Mouse (Mus musculus): ENCODE results near the gene Tmem177.
A peak's percentile ranks its signal among the peaks of the same experiment; 100 is the strongest.

The Tmem177 gene

DNA sequence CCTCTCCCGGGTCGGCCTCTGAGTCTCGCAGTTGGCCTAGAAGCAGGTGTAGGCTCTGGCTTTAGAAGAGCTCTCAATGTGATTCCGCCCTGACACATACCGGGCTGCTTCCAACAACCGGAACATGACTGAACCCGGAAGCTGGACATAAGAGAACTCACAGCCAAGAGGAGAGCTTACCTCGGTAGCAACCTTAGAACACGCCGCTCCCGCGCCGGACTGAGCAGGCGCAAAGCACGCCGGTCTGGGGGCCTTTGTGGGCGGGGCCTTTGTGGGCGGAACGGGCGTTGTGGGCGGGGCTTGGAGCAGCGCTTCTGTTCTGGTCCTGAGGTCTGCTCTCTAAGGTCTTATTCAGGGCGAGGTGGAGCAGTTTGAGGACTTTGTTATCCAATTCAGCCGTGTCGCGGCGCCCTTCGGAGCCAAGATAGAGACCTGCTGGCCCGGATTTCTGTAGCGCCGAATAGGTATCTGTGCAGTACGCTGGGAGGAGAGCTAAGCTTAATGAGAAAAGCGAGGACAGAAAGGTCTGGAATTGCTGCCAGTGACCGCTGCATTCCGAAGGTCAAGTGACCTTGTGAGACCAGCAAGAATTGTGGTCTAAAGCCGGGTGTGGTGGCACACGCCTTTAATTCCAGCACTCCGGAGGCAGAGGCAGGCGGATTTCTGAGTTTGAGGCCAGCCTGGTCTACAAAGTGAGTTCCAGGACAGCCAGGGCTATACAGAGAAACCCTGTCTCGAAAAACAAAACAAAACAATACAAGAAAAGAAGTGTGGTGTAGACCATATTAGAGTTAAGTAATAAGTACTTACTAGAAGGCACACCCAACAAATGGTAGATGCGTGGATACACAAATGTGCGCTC, at the start of gene Tmem177:
TSS of gene Tmem177 (minus strand) at position 256 of the 862 bp plus-strand sequence.
- DNase-seq (ENCODE audit: low spot score) = peak; percentile 97

DNA sequence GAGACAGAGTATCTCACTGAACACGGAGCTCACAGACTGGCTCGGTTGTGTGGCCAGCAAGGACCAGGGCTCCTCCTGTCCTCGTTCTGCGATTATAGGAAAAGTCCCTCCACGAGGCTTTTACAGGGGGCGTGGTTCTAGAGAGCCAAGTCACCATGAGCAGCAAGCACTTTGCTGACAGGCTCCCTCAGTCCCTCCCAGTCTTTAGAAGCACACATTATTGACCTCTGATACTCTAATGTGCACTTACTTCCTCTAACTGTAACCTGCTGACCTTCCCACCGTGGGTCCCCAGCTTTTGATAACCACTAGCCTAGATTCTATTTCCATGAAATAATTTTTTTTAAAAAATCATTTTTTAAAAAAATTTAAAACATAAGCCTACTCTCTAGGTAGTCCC, 46.9 kb upstream of the Tmem177 start:
- no peak for DNase-seq (ENCODE audit: low spot score)

- no peak for DNase-seq (ENCODE audit: low spot score)
Observed at GRCm38 (mm10) chr1:119959464-119959863, 46.5 kb upstream of the Tmem177 start.

- no peak for DNase-seq (ENCODE audit: low spot score)
Observed at GRCm38 (mm10) chr1:119957716-119958222, 44.8 kb upstream of the Tmem177 start.

DNA sequence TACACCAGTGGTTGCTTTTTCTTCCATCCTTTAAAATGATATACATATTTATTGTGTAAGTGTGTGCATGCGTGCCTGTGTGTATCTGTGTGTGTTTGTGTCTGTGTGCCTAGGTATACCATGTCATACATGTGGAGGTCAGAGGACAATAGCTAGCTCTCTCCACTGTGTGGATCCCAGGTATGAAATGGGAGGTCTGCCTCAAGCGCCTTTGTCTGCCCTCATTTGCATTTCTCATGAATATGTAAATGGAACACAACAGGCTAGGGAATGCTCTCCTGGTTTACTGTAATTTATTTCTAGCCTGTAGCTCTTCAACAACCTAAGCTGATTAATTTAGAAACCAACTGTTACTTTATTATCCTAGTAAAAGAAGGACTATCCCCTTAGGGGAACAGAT, 41.7 kb upstream of the Tmem177 start:
- DNase-seq (ENCODE audit: low spot score) = no peak

DNA sequence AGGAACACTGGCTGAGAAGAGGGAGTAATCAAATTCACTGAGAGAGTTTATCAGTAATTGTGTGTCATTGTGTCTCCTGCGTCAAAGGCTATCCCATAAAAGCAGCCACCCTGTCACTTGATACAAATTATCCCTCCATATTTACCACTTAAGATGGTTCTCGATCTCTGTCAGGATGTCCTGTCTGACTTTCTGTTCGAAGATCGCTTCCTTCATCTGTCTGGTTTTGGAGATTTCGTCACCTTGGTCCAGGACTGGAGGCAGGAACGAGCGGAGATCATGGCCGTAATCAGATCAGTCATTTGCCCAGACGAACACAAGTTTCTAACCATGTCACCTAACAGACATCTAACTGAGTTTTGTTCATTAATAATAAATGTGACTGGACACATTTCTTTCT, 40.4 kb upstream of the Tmem177 start:
- DNase-seq (ENCODE audit: low spot score) = no peak

- DNase-seq (ENCODE audit: low spot score) = no peak
Observed at GRCm38 (mm10) chr1:119950086-119950485, 37.1 kb upstream of the Tmem177 start.

DNA sequence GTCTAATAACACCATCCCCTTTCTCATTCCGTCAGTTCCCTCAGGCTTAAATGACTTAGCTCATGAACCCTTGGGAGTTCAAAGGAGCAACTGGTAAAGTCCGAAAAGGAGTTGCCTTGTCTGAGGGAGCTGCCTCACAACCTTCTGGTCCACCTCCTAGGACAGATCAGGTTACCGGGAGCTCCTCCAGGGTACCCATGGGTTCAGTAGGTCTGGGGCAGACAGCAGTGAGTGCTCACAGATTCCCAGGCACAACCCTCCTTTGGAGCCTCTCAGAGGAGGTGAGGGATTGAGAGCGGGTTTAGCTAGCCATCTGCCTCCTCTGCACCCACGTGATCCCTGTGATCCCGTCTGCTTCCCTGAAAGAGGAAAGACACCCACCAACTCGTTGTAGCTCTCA, 23.9 kb upstream of the Tmem177 start:
- DNase-seq (ENCODE audit: low spot score) = no peak

- DNase-seq (ENCODE audit: low spot score) = no peak
Observed at GRCm38 (mm10) chr1:119931421-119932150, 18.6 kb upstream of the Tmem177 start.

- DNase-seq (ENCODE audit: low spot score) = peak; percentile 47
Observed at GRCm38 (mm10) chr1:119929715-119930114, 16.7 kb upstream of the Tmem177 start.

- DNase-seq (ENCODE audit: low spot score) = peak; percentile 50
Observed at GRCm38 (mm10) chr1:119919299-119919698, 6.3 kb upstream of the Tmem177 start.

DNA sequence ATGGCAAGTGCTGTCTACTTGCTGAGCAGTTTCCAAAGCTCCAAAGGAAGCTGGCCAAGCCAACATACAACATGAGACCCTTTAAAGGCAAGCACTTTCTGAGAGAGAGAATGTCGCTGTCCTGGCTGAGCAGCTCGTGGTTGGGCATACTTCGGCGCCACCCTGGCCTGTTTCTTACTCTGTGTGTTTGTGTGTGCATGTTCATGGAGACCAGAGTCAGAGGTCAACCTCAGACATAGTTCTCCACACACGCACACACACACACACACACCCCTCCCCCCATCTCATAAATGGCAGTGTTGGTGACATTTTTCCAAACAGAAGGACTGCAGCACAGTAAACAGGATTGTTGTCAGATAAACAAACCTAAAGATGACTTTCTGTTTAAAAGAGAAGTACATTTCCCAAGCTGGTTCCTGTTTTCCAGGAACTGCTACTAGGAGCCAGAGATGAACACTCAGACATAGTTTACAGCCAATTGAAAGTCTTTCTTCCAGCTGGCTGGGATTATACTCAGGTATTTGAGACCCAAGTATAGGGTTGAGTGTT, 3.9 kb upstream of the Tmem177 start:
- no peak for DNase-seq (ENCODE audit: low spot score)

GRCm38 (mm10) chr1:119907206-119907748, 5.7 kb downstream of the Tmem177 start:
- DNase-seq (ENCODE audit: low spot score) = no peak

- DNase-seq (ENCODE audit: low spot score) = no peak
Observed at GRCm38 (mm10) chr1:119903231-119903620, 9.8 kb downstream of the Tmem177 start.

GRCm38 (mm10) chr1:119902551-119903230, 10.3 kb downstream of the Tmem177 start:
- DNase-seq (ENCODE audit: low spot score) = peak; percentile 39

GRCm38 (mm10) chr1:119899195-119900123, 13.5 kb downstream of the Tmem177 start:
- DNase-seq (ENCODE audit: low spot score) = peak; percentile 32

GRCm38 (mm10) chr1:119894936-119895335, 18.1 kb downstream of the Tmem177 start:
- DNase-seq (ENCODE audit: low spot score) = peak; percentile 73

GRCm38 (mm10) chr1:119893600-119893999, 19.4 kb downstream of the Tmem177 start:
- no peak for DNase-seq (ENCODE audit: low spot score)

GRCm38 (mm10) chr1:119892933-119893332, 20.1 kb downstream of the Tmem177 start:
- no peak for DNase-seq (ENCODE audit: low spot score)

DNA sequence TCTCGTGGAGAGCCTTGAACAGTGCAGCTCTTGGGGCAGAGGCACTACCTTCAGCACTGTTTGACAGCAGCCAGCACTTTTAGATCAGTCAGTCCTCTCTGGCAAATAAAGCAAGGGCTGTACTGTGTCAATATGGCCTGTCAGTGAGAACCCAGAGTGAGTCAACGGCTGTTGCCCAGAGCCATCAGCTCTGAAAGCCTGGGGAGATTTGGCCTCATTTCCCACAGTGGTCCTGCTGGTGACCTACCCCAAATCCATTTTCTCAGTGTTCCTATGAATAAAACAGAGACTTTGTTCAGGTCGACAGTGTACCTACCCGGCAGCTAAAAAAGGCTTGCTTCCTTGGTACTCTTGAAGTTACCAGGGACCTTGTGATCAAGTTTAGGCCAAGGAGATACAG, 21.1 kb downstream of the Tmem177 start:
- DNase-seq (ENCODE audit: low spot score) = no peak

DNA sequence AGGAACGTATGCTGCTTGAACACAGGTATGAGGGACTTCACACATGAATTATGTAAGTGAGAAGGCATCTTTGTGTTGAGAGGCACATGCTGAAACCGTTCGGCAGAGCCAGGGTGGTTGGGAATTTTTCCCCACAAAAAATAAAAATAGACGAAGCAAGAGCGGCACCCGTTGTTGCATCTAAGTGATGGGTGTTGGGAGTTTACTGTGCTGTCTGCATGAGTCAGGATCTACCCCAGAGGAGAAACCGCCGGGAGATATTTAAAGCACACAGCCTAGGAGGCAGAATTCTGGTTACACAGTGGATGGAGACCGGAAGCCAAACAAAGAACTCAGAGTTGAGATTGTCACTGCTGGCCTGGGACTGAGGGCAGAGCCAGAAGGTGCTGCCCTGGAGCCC, 21.9 kb downstream of the Tmem177 start:
- no peak for DNase-seq (ENCODE audit: low spot score)
